Mouse (Mus musculus) forelimb bud, embryonic 11.5 days (tissue): ENCODE results near the gene Fntb.

ENCODE experiments used
- DNase-seq: peaks from one replicate; pipeline ENCODE4 v3.0.0-alpha.2; 2012; ENCODE audit warnings: low read depth, low spot score

Gene Fntb

GRCm38 (mm10) chr12:76886826-76887225, 121.4 kb downstream of the Fntb start:
- no peak for DNase-seq

- no peak for DNase-seq
Measured at GRCm38 (mm10) chr12:76887941-76888340, 122.6 kb downstream of the Fntb start.

- no peak for DNase-seq
Measured at GRCm38 (mm10) chr12:76889404-76890184, 124.2 kb downstream of the Fntb start.

GRCm38 (mm10) chr12:76891160-76891559, 125.8 kb downstream of the Fntb start:
- DNase-seq: no peak

GRCm38 (mm10) chr12:76892910-76893695, 127.7 kb downstream of the Fntb start:
- DNase-seq: no peak

GRCm38 (mm10) chr12:76894792-76895559, 129.6 kb downstream of the Fntb start:
- no peak for DNase-seq

- peak; percentile 57 for DNase-seq
Measured at GRCm38 (mm10) chr12:76895777-76896176, 130.4 kb downstream of the Fntb start.

- DNase-seq: no peak
Measured at GRCm38 (mm10) chr12:76896566-76896965, 131.2 kb downstream of the Fntb start.

GRCm38 (mm10) chr12:76897006-76897405, 131.6 kb downstream of the Fntb start:
- no peak for DNase-seq

- no peak for DNase-seq
Measured at GRCm38 (mm10) chr12:76898141-76898540, 132.8 kb downstream of the Fntb start.

- DNase-seq: no peak
Measured at GRCm38 (mm10) chr12:76899261-76899975, 134.0 kb downstream of the Fntb start.

GRCm38 (mm10) chr12:76901508-76902294, 136.3 kb downstream of the Fntb start:
- no peak for DNase-seq

- DNase-seq: no peak
Measured at GRCm38 (mm10) chr12:76906278-76906677, 140.9 kb downstream of the Fntb start.

GRCm38 (mm10) chr12:76909218-76909617, 143.8 kb downstream of the Fntb start:
- no peak for DNase-seq

- DNase-seq: no peak
Measured at GRCm38 (mm10) chr12:76910258-76910940, 145.0 kb downstream of the Fntb start.

GRCm38 (mm10) chr12:76911171-76911726, 145.9 kb downstream of the Fntb start:
- no peak for DNase-seq

GRCm38 (mm10) chr12:76912193-76912592, 146.8 kb downstream of the Fntb start:
- no peak for DNase-seq

- no peak for DNase-seq
Measured at GRCm38 (mm10) chr12:76916163-76916562, 150.8 kb downstream of the Fntb start.

- DNase-seq: no peak
Measured at GRCm38 (mm10) chr12:76918113-76918512, 152.7 kb downstream of the Fntb start.

- DNase-seq: no peak
Measured at GRCm38 (mm10) chr12:76918855-76919254, 153.5 kb downstream of the Fntb start.
